Mouse (Mus musculus) cerebellum, adult 2 months (tissue): ENCODE data around the gene Ubxn10.

Experiments
- CTCF ChIP-seq: fragments of 200-500 bp; IDR thresholded peaks from 2 replicates; pipeline ENCODE4 v1.5.1; 2011; ENCODE audit warnings: low read depth, mild to moderate bottlenecking, control low read depth, low read length, moderate library complexity, borderline replicate concordance; ENCODE audit not compliant: insufficient read depth
- POLR2A ChIP-seq: fragments of 200-500 bp; IDR thresholded peaks from 2 replicates; pipeline ENCODE4 v1.6.1; 2011; ENCODE audit warnings: low read length, control low read depth, borderline replicate concordance; ENCODE audit not compliant: insufficient read depth

DNA sequence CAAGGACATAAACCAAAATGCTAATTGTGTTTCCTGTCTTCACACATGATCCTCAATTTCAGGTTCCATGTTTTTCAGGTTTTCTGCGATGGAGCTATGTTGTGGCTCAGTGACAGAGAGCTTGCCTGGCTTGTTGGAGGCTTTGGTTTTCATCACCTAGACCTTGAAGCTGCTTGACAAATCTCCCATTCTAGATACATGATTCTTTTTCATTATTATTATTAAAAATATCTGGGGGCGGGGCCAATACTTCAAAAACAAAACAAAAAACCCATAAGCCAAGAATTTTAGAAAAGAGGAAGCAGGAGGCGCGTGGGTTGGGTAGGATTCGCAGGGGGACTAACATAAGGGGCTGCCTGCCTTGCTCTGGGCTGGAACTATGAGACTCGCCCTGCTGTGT is 38.5 kb upstream of the Ubxn10 start, which contains the start of gene Pla2g2d:
- no peak for TF ChIP-seq POLR2A
- no peak for TF ChIP-seq CTCF
